In genomic region chr2:119014989-119015388, GRCm38 (mm10) we compare ENCODE assay signal across 15 mouse cellular contexts. TPM values are rescaled to one million over a fixed set of nuclear protein-coding genes. Genes with fewer than 3 reads are reported as not detected.
DNase-seq lines count a peak whose midpoint lies in the region; ATAC-seq and TF ChIP-seq lines count a peak whose summit lies in the region.
"Had no signal": no experiment of that assay in that cellular context is flagged by ENCODE, and none has a peak within 500 bp of the region (broad histone marks: within the 10 kb centered on the region; RNA-seq: fewer than 3 reads in every experiment).

No protein-coding gene starts in this region.

- 83% methylated on average over 7 of the region's 7 CpGs for WGBS in forebrain, embryonic 11.5 days
- 80% methylated on average over 7 of the region's 7 CpGs for WGBS in forebrain, embryonic 16.5 days
- WGBS in liver, postnatal 0 days (ENCODE audit: insufficient replicate concordance): 47% methylated on average over 7 of the region's 7 CpGs
- WGBS in liver, embryonic 11.5 days: 49% methylated on average over 7 of the region's 7 CpGs
- WGBS in intestine, embryonic 16.5 days: 75% methylated on average over 7 of the region's 7 CpGs

- no peak for ATAC-seq in forebrain, embryonic 11.5 days (replicated peaks; ENCODE audit: low FRiP score)
- no peak for ATAC-seq in forebrain, embryonic 16.5 days
- peak; percentile 45; the same call in 1 of the 2 replicates for ATAC-seq in liver, postnatal 0 days
- ATAC-seq in liver, embryonic 11.5 days (replicated peaks; ENCODE audit: low FRiP score): no peak
- ATAC-seq in intestine, embryonic 16.5 days: peak; percentile 31; the same call in 1 of the 2 replicates
- no peak for ATAC-seq in erythroblast, adult 5-6 weeks (replicated peaks; ENCODE audit: low FRiP score, poor library complexity, severe bottlenecking)

- H3K4me1 ChIP-seq in forebrain, embryonic 11.5 days (replicated peaks; ENCODE audit: control insufficient read depth, insufficient read depth, low read length): no peaks in the 10 kb centered on the region; the same call in 1 of the 2 replicates
- H3K4me1 ChIP-seq in forebrain, embryonic 16.5 days (replicated peaks; ENCODE audit: control insufficient read depth, insufficient read depth, low read length): peaks cover 9% of the 10 kb centered on the region
- peaks cover 7% of the 10 kb centered on the region for H3K4me1 ChIP-seq in liver, postnatal 0 days (ENCODE audit: insufficient read depth)
- peaks cover 4% of the 10 kb centered on the region for H3K4me1 ChIP-seq in liver, embryonic 11.5 days (replicated peaks; ENCODE audit: control insufficient read depth, insufficient read depth, low read length)
- H3K4me1 ChIP-seq in intestine, embryonic 16.5 days (ENCODE audit: control insufficient read depth, insufficient read depth, low read length): peaks cover 7% of the 10 kb centered on the region

- H3K27ac ChIP-seq in forebrain, embryonic 11.5 days (ENCODE audit: low read depth, low read length): no peak overlapping the region
- no peak overlapping the region for H3K27ac ChIP-seq in forebrain, embryonic 16.5 days (ENCODE audit: low read length)
- 0 out of 2 replicates have a peak overlapping the region, but pooled peaks have one; percentile 39 for H3K27ac ChIP-seq in liver, postnatal 0 days (ENCODE audit: low read depth)
- no peak overlapping the region for H3K27ac ChIP-seq in liver, embryonic 11.5 days (ENCODE audit: low read depth, low read length)
- H3K27ac ChIP-seq in intestine, embryonic 16.5 days (ENCODE audit: low read length): no peak overlapping the region
- H3K27ac ChIP-seq: embryonic facial prominence, embryonic 12.5 days; forebrain, embryonic 12.5 days; hindbrain, embryonic 13.5 days; layer of hippocampus, adult 2 months; left cerebral cortex, adult 2 months; limb, embryonic 13.5 days; stomach, embryonic 15.5 days had no signal

- DNase-seq in forebrain, embryonic 11.5 days (ENCODE audit: low spot score): peak; percentile 41
- no peak for DNase-seq in liver, postnatal 0 days
- DNase-seq in liver, embryonic 11.5 days (ENCODE audit: low spot score): no peak
- DNase-seq in thymus, postnatal 0 days (ENCODE audit: low spot score): peak; percentile 39
- DNase-seq in kidney, postnatal 25 days: no peak

- no peak overlapping the region for H3K9ac ChIP-seq in forebrain, embryonic 11.5 days (ENCODE audit: low read length)
- H3K9ac ChIP-seq in forebrain, embryonic 16.5 days (replicated peaks; ENCODE audit: low read depth, low read length): no peak overlapping the region
- no peak overlapping the region for H3K9ac ChIP-seq in liver, postnatal 0 days (replicated peaks)
- H3K9ac ChIP-seq in liver, embryonic 11.5 days (ENCODE audit: low read depth, low read length): no peak overlapping the region
- no peak overlapping the region for H3K9ac ChIP-seq in intestine, embryonic 16.5 days (ENCODE audit: low read depth, low read length)
- H3K9ac ChIP-seq: embryonic facial prominence, embryonic 12.5 days; forebrain, embryonic 12.5 days; hindbrain, embryonic 13.5 days; limb, embryonic 13.5 days; stomach, embryonic 15.5 days had no signal

- no peaks in the 10 kb centered on the region for H3K27me3 ChIP-seq in forebrain, embryonic 11.5 days (ENCODE audit: control insufficient read depth, insufficient read depth, low read length)
- H3K27me3 ChIP-seq in forebrain, embryonic 16.5 days (replicated peaks; ENCODE audit: control insufficient read depth, insufficient read depth, low read length): no peaks in the 10 kb centered on the region
- no peaks in the 10 kb centered on the region for H3K27me3 ChIP-seq in liver, postnatal 0 days (ENCODE audit: insufficient read depth, low read length)
- no peaks in the 10 kb centered on the region for H3K27me3 ChIP-seq in liver, embryonic 11.5 days (replicated peaks; ENCODE audit: control insufficient read depth, insufficient read depth, low read length)
- no peaks in the 10 kb centered on the region for H3K27me3 ChIP-seq in intestine, embryonic 16.5 days (replicated peaks; ENCODE audit: control insufficient read depth, insufficient read depth, low read length)
- H3K27me3 ChIP-seq: embryonic facial prominence, embryonic 12.5 days; forebrain, embryonic 12.5 days; hindbrain, embryonic 13.5 days; limb, embryonic 13.5 days; stomach, embryonic 15.5 days had no signal

- peak; percentile 36 for TF ChIP-seq CTCF in liver, postnatal 0 days (IDR thresholded peaks at IDR 0.05; ENCODE audit: low read depth)

- H3K36me3 ChIP-seq in forebrain, embryonic 11.5 days (ENCODE audit: control insufficient read depth, insufficient read depth, low read length): peaks cover 4% of the 10 kb centered on the region
- peaks cover 5% of the 10 kb centered on the region for H3K36me3 ChIP-seq in forebrain, embryonic 16.5 days (ENCODE audit: control insufficient read depth, insufficient read depth)
- H3K36me3 ChIP-seq in liver, postnatal 0 days (replicated peaks; ENCODE audit: insufficient read depth, low read length): peaks cover 18% of the 10 kb centered on the region
- H3K36me3 ChIP-seq in liver, embryonic 11.5 days (ENCODE audit: control insufficient read depth, insufficient read depth, low read length): peaks cover 11% of the 10 kb centered on the region
- peaks cover 8% of the 10 kb centered on the region for H3K36me3 ChIP-seq in intestine, embryonic 16.5 days (ENCODE audit: control insufficient read depth, insufficient read depth, low read length)
- H3K36me3 ChIP-seq: stomach, embryonic 15.5 days had no signal

- no peak overlapping the region for H3K4me2 ChIP-seq in forebrain, embryonic 11.5 days (ENCODE audit: low read depth, low read length, severe bottlenecking)
- H3K4me2 ChIP-seq in forebrain, embryonic 16.5 days (ENCODE audit: low read length): no peak overlapping the region
- H3K4me2 ChIP-seq in liver, postnatal 0 days (ENCODE audit: low read depth, low read length): no peak overlapping the region
- no peak overlapping the region for H3K4me2 ChIP-seq in liver, embryonic 11.5 days
- H3K4me2 ChIP-seq in intestine, embryonic 16.5 days (ENCODE audit: low read depth, low read length): no peak overlapping the region
- H3K4me2 ChIP-seq: embryonic facial prominence, embryonic 12.5 days; forebrain, embryonic 12.5 days; hindbrain, embryonic 13.5 days; limb, embryonic 13.5 days; stomach, embryonic 15.5 days had no signal

- no peak for TF ChIP-seq EP300 in liver, postnatal 0 days (IDR thresholded peaks at IDR 0.05; ENCODE audit: low read depth)

- peaks cover 3% of the 10 kb centered on the region; the same call in 1 of the 2 replicates for H3K9me3 ChIP-seq in forebrain, embryonic 11.5 days (ENCODE audit: control insufficient read depth, low read length)
- H3K9me3 ChIP-seq in forebrain, embryonic 16.5 days (ENCODE audit: control insufficient read depth, low read length): peaks cover 3% of the 10 kb centered on the region; the same call in 1 of the 2 replicates
- no peaks in the 10 kb centered on the region for H3K9me3 ChIP-seq in liver, postnatal 0 days (ENCODE audit: low read length)
- H3K9me3 ChIP-seq in liver, embryonic 11.5 days (ENCODE audit: control insufficient read depth, low read length): peaks cover 3% of the 10 kb centered on the region
- H3K9me3 ChIP-seq in intestine, embryonic 16.5 days (ENCODE audit: control insufficient read depth, low read length): 0 out of 2 replicates have a peak, but pooled peaks cover 4% of the 10 kb centered on the region
- H3K9me3 ChIP-seq: embryonic facial prominence, embryonic 12.5 days; forebrain, embryonic 12.5 days; hindbrain, embryonic 13.5 days; stomach, embryonic 15.5 days had no signal

- H3K4me3 ChIP-seq in forebrain, embryonic 11.5 days (ENCODE audit: low read depth, low read length): no peak overlapping the region
- H3K4me3 ChIP-seq in forebrain, embryonic 16.5 days (replicated peaks; ENCODE audit: low read length): no peak overlapping the region
- H3K4me3 ChIP-seq in liver, postnatal 0 days (ENCODE audit: low read depth, low read length): no peak overlapping the region
- no peak overlapping the region for H3K4me3 ChIP-seq in liver, embryonic 11.5 days (ENCODE audit: low read depth, low read length)
- no peak overlapping the region for H3K4me3 ChIP-seq in intestine, embryonic 16.5 days (ENCODE audit: low read length)
- H3K4me3 ChIP-seq: embryonic facial prominence, embryonic 12.5 days; forebrain, embryonic 12.5 days; hindbrain, embryonic 13.5 days; layer of hippocampus, adult 2 months; left cerebral cortex, adult 2 months; limb, embryonic 13.5 days; stomach, embryonic 15.5 days had no signal

RNA-seq across cellular contexts. Expression of gene Ccdc32, which starts 14.2 kb away (rescaled TPM):
- 22.1 and 24.0 TPM in 2 replicates for polyA plus RNA-seq in forebrain, embryonic 11.5 days (2014; fragmentation: Nextera tagmentation; extraction: Ambion mirVana)
- polyA plus RNA-seq in forebrain, embryonic 16.5 days (2015; fragmentation: Nextera tagmentation; extraction: Ambion mirVana): 41.6 and 46.1 TPM in 2 replicates
- polyA plus RNA-seq in liver, postnatal 0 days (2015; fragmentation: Nextera tagmentation; extraction: Ambion mirVana): 12.2 and 12.8 TPM in 2 replicates
- 24.8 and 26.5 TPM in 2 replicates for polyA plus RNA-seq in liver, embryonic 11.5 days (2014; fragmentation: Nextera tagmentation; extraction: Ambion mirVana)
- polyA plus RNA-seq in intestine, embryonic 16.5 days (2015; fragmentation: Nextera tagmentation; extraction: Ambion mirVana): 37.6 and 39.9 TPM in 2 replicates
- 20.5 and 21.3 TPM in 2 replicates for polyA plus RNA-seq in thymus, postnatal 0 days (2015; fragmentation: Nextera tagmentation; extraction: Ambion mirVana)
- total RNA-seq in erythroblast, adult 5-6 weeks (2015; ENCODE audit: low replicate concordance): 1.9 and 8.8 TPM in 2 replicates
- 4.9 and 7.5 TPM in 2 replicates for total RNA-seq in erythroblast, adult 5-6 weeks (2017; ENCODE audit: low replicate concordance)

RNA-seq across cellular contexts. Expression of gene Rpusd2, which starts 19.6 kb away (rescaled TPM):
- 8.3 and 8.9 TPM in 2 replicates for polyA plus RNA-seq in forebrain, embryonic 11.5 days (2014; fragmentation: Nextera tagmentation; extraction: Ambion mirVana)
- 5.0 and 5.1 TPM in 2 replicates for polyA plus RNA-seq in forebrain, embryonic 16.5 days (2015; fragmentation: Nextera tagmentation; extraction: Ambion mirVana)
- polyA plus RNA-seq in liver, postnatal 0 days (2015; fragmentation: Nextera tagmentation; extraction: Ambion mirVana): 1.3 and 2.1 TPM in 2 replicates
- 7.4 and 7.7 TPM in 2 replicates for polyA plus RNA-seq in liver, embryonic 11.5 days (2014; fragmentation: Nextera tagmentation; extraction: Ambion mirVana)
- 3.9 TPM in 2 replicates for polyA plus RNA-seq in intestine, embryonic 16.5 days (2015; fragmentation: Nextera tagmentation; extraction: Ambion mirVana)
- polyA plus RNA-seq in thymus, postnatal 0 days (2015; fragmentation: Nextera tagmentation; extraction: Ambion mirVana): 4.0 and 5.4 TPM in 2 replicates
- total RNA-seq in erythroblast, adult 5-6 weeks (2015; ENCODE audit: low replicate concordance): 2.9 and 4.0 TPM in 2 replicates
- 2.3 and 2.5 TPM in 2 replicates for total RNA-seq in erythroblast, adult 5-6 weeks (2017; ENCODE audit: low replicate concordance)

RNA-seq across cellular contexts. Expression of gene Knl1, which starts 31.9 kb away (rescaled TPM):
- 61.0 and 69.4 TPM in 2 replicates for polyA plus RNA-seq in forebrain, embryonic 11.5 days (2014; fragmentation: Nextera tagmentation; extraction: Ambion mirVana)
- 23.9 and 26.2 TPM in 2 replicates for polyA plus RNA-seq in forebrain, embryonic 16.5 days (2015; fragmentation: Nextera tagmentation; extraction: Ambion mirVana)
- 34.0 and 35.2 TPM in 2 replicates for polyA plus RNA-seq in liver, postnatal 0 days (2015; fragmentation: Nextera tagmentation; extraction: Ambion mirVana)
- polyA plus RNA-seq in liver, embryonic 11.5 days (2014; fragmentation: Nextera tagmentation; extraction: Ambion mirVana): 60.7 and 64.8 TPM in 2 replicates
- polyA plus RNA-seq in intestine, embryonic 16.5 days (2015; fragmentation: Nextera tagmentation; extraction: Ambion mirVana): 28.3 and 37.8 TPM in 2 replicates
- polyA plus RNA-seq in thymus, postnatal 0 days (2015; fragmentation: Nextera tagmentation; extraction: Ambion mirVana): 79.5 and 108 TPM in 2 replicates
- 25.9 and 29.8 TPM in 2 replicates for total RNA-seq in erythroblast, adult 5-6 weeks (2015; ENCODE audit: low replicate concordance)
- 47.8 and 56.3 TPM in 2 replicates for total RNA-seq in erythroblast, adult 5-6 weeks (2017; ENCODE audit: low replicate concordance)

Comparison
In these comparisons a context has a peak if more than half of its experiments do, and no peak if none do; other contexts are left out.
1. ATAC-seq: peak in liver, postnatal 0 days (single experiment) and intestine, embryonic 16.5 days (single experiment); none in forebrain, embryonic 11.5 days (single experiment), forebrain, embryonic 16.5 days (single experiment), liver, embryonic 11.5 days (single experiment) and erythroblast, adult 5-6 weeks (single experiment).
2. DNase-seq: peak in forebrain, embryonic 11.5 days (single experiment) and thymus, postnatal 0 days (single experiment); none in liver, postnatal 0 days (single experiment), liver, embryonic 11.5 days (single experiment) and kidney, postnatal 25 days (0 of 2).